Mouse (Mus musculus) hindbrain, embryonic 14.5 days (tissue): ENCODE data around the gene Kif26b. TPM values are rescaled to one million over a fixed set of nuclear protein-coding genes. Genes with fewer than 3 reads are reported as not detected.

Source experiments
- ATAC-seq: fragments of 200-750 bp; cut with Nextera tagmentation; 2 replicates; pipeline ENCODE4 v1.8.0; 2017; ENCODE audit warnings: moderate number of reproducible peaks, mild to moderate bottlenecking, moderate TSS enrichment, moderate library complexity; ENCODE audit not compliant: low FRiP score
- DNase-seq: peaks from one replicate; pipeline ENCODE4 v3.0.0-alpha.2; 2015; ENCODE audit warnings: low spot score
- H3K27ac ChIP-seq: fragments of 300-500 bp; sonication (generic); 2 replicates; pipeline ENCODE4 v1.5.1; 2014; ENCODE audit warnings: mild to moderate bottlenecking, moderate library complexity
- H3K27me3 ChIP-seq: fragments of 300-500 bp; sonication (generic); 2 replicates; pipeline ENCODE4 v1.6.1; 2014; ENCODE audit warnings: mild to moderate bottlenecking, low read length, mixed read lengths; ENCODE audit not compliant: control insufficient read depth, insufficient read depth
- H3K36me3 ChIP-seq: fragments of 300-500 bp; sonication (generic); replicated peaks from 2 replicates; pipeline ENCODE4 v1.6.1; 2014; ENCODE audit not compliant: control insufficient read depth, insufficient read depth
- H3K4me1 ChIP-seq: fragments of 300-500 bp; sonication (generic); replicated peaks from 2 replicates; pipeline ENCODE4 v1.6.1; 2014; ENCODE audit warnings: antibody characterized with exemption, low read length, mixed read lengths; ENCODE audit not compliant: control insufficient read depth, insufficient read depth
- H3K4me2 ChIP-seq: fragments of 300-500 bp; sonication (generic); replicated peaks from 2 replicates; pipeline ENCODE4 v1.6.1; 2014; ENCODE audit warnings: mild to moderate bottlenecking, moderate library complexity
- H3K4me3 ChIP-seq: fragments of 300-500 bp; sonication (generic); replicated peaks from 2 replicates; pipeline ENCODE4 v1.5.1; 2014; ENCODE audit warnings: mild to moderate bottlenecking, low read length
- H3K9ac ChIP-seq: fragments of 300-500 bp; sonication (generic); 2 replicates; pipeline ENCODE4 v1.6.1; 2014
- H3K9me3 ChIP-seq: fragments of 300-500 bp; sonication (generic); 2 replicates; pipeline ENCODE4 v1.6.1; 2016; ENCODE audit warnings: low read length; ENCODE audit not compliant: control insufficient read depth
- whole genome bisulfite sequencing: fragments of 180-500 bp; shearing (Covaris S2); extraction: QIAGEN DNeasy Blood & Tissue Kit; methylation state at CpG from one replicate; pipeline ENCODE4 v1.1.7; 2014; 5-methylcytosine and 5-hydroxymethylcytosine counted together
- polyA plus RNA-seq: library from polyadenylated mRNA; unstranded; fragments of >200 nt; fragmentation: Nextera tagmentation; extraction: Ambion mirVana; gene quantifications from 2 replicates; pipeline ENCODE4 v1.2.1, GENCODE M21; 2014

Kif26b gene
- polyA plus RNA-seq, 1 experiment from 2014 or later: 15.8 TPM

GRCm38 (mm10) chr1:178496841-178497240 is 32.1 kb upstream of the Kif26b start:
- no peak overlapping the region for H3K9ac ChIP-seq
- no peak overlapping the region for H3K4me2 ChIP-seq
- no peak for ATAC-seq
- H3K4me1 ChIP-seq: no peaks in the 10 kb centered on the region
- H3K4me3 ChIP-seq: no peak overlapping the region
- no peak for DNase-seq
- H3K27me3 ChIP-seq: no peaks in the 10 kb centered on the region
- no peaks in the 10 kb centered on the region for H3K9me3 ChIP-seq
- H3K36me3 ChIP-seq: no peaks in the 10 kb centered on the region
- WGBS: 46% methylated on average over 1 of the region's 1 CpGs
- H3K27ac ChIP-seq: no peak overlapping the region

DNA sequence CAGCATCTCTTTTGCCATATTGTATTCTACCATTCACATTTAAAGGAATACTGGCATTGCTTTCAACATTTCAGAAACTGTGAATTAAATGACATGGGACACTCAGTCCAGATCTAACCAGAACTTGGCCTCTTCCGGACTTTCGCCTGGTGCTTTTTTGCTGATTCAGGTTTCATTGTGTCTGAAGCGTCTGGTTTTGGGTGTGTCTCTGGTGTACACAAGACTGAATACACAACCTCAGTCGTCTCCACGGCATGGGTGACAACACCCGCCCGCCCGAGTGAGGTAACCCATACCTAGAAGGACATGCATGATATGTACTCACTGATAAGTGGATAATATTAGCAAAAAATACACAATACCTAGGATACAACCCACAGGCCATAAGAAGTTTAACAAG is 22.0 kb upstream of the Kif26b start:
- no peaks in the 10 kb centered on the region for H3K27me3 ChIP-seq
- H3K27ac ChIP-seq: no peak overlapping the region
- no peak for ATAC-seq
- no peak for DNase-seq
- H3K36me3 ChIP-seq: no peaks in the 10 kb centered on the region
- H3K4me2 ChIP-seq: no peak overlapping the region
- H3K9me3 ChIP-seq: no peaks in the 10 kb centered on the region
- H3K4me1 ChIP-seq: no peaks in the 10 kb centered on the region
- H3K4me3 ChIP-seq: no peak overlapping the region
- no peak overlapping the region for H3K9ac ChIP-seq
- WGBS: 92% methylated on average over 8 of the region's 8 CpGs

DNA sequence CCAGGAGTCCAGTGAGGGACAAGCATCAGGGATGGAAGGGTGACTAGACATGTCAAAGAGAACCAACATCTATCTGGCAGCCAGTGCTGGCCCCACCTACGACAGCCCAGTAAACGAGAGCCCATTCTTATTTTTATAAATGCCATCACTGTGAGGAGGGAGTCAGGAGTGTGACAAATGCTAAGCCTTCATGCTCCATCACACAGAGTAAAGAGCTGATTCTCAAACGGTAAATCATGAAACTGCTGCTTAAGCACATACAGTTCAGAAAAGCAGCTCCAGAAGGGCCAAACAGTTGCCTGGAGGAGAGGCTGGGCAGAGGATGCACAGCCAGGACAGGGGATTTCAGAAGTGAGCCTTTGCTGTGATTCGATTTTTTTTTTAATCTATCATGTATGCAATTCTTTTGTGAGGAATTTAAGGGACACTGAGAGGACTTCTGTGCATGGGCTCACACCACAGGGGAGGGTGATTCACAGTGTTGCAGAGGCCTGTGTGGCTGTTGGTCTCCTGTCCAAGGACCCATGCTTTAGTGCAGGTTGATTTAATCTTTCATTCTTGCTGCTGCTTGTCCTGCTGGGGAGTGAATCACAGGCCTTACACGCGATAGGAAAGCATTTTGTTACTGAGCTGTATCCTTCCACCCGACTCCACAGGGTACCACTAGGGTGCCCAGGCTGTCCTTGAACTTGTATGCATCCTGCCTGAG is 16.4 kb upstream of the Kif26b start:
- Histone ChIP-seq H3K36me3 (no peaks in the 10 kb centered on the region), H3K4me1 (0 out of 2 replicates have a peak, but pooled peaks cover 7% of the 10 kb centered on the region), H3K27ac (peak overlapping the region; percentile 28; the same call in 1 of the 2 replicates), H3K4me3 (no peak overlapping the region), H3K9me3 (no peaks in the 10 kb centered on the region), H3K9ac (no peak overlapping the region), H3K27me3 (no peaks in the 10 kb centered on the region), H3K4me2 (no peak overlapping the region)
- 40% methylated on average over 7 of the region's 7 CpGs for WGBS
- no peak for DNase-seq
- no peak for ATAC-seq

- WGBS: 55% methylated on average over 4 of the region's 8 CpGs
- Histone ChIP-seq H3K9ac (no peak overlapping the region), H3K36me3 (no peaks in the 10 kb centered on the region), H3K27me3 (no peaks in the 10 kb centered on the region), H3K9me3 (no peaks in the 10 kb centered on the region), H3K27ac (no peak overlapping the region), H3K4me2 (no peak overlapping the region), H3K4me1 (0 out of 2 replicates have a peak, but pooled peaks cover 7% of the 10 kb centered on the region), H3K4me3 (no peak overlapping the region)
- no peak for ATAC-seq
- no peak for DNase-seq
These were observed 15.0 kb upstream of the Kif26b start for GRCm38 (mm10) chr1:178513954-178514353.

GRCm38 (mm10) chr1:178515839-178516238 is 13.1 kb upstream of the Kif26b start:
- no peaks in the 10 kb centered on the region for H3K36me3 ChIP-seq
- no peak overlapping the region for H3K9ac ChIP-seq
- no peak overlapping the region for H3K4me2 ChIP-seq
- H3K27ac ChIP-seq: no peak overlapping the region
- H3K9me3 ChIP-seq: no peaks in the 10 kb centered on the region
- DNase-seq (no peak), ATAC-seq (no peak)
- WGBS: 97% methylated on average over 2 of the region's 2 CpGs
- H3K27me3 ChIP-seq: no peaks in the 10 kb centered on the region
- no peak overlapping the region for H3K4me3 ChIP-seq
- 0 out of 2 replicates have a peak, but pooled peaks cover 7% of the 10 kb centered on the region for H3K4me1 ChIP-seq

DNA sequence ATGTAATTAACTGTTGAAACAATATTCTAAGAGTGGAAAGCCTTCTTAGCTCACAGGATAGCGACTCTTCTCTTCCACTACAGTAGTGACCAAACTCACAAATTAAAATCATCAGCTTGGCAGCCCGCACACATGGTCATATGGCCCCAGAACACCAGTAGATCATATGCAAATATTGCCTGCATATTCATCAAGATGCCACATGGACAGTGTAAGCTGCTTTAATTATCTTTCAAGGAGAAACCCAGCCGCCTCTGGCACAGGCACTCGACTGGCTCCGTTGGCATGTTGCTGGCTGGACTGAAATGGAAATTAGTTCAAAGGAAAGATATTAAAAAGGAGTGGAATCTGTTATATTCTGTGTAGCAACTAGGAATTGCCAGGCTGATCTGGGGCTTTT is 6.5 kb upstream of the Kif26b start:
- Histone ChIP-seq H3K9ac (no peak overlapping the region), H3K36me3 (no peaks in the 10 kb centered on the region), H3K4me2 (no peak overlapping the region), H3K9me3 (no peaks in the 10 kb centered on the region), H3K27me3 (no peaks in the 10 kb centered on the region), H3K4me3 (no peak overlapping the region), H3K27ac (peak overlapping the region; percentile 24; the same call in 1 of the 2 replicates), H3K4me1 (no peaks in the 10 kb centered on the region)
- ATAC-seq (no peak), DNase-seq (no peak)
- 44% methylated on average over 5 of the region's 5 CpGs for WGBS

DNA sequence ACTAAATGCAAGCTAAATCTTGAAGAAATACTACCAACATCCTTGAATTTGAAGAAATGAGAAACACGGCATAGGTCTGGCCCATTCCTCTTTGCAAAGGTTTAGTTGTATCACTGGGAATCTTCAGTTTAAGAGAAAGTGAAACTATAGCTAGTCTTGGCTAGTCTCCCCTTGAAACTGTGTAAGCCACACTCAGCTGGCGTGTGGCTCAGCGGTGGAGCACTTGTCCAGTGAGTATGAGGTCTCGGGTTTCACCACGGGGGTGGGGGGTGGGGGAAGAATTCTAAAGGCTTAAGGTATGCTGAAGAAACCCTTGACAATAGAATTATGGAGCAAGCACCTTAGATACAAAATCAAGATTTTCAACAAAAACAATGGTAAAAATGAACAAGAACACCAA is 5.8 kb upstream of the Kif26b start:
- Histone ChIP-seq H3K9ac (no peak overlapping the region), H3K9me3 (no peaks in the 10 kb centered on the region), H3K4me3 (no peak overlapping the region), H3K27me3 (no peaks in the 10 kb centered on the region), H3K4me1 (no peaks in the 10 kb centered on the region), H3K4me2 (no peak overlapping the region), H3K27ac (no peak overlapping the region), H3K36me3 (no peaks in the 10 kb centered on the region)
- no peak for ATAC-seq
- no peak for DNase-seq
- 63% methylated on average over 5 of the region's 5 CpGs for WGBS

- peak overlapping the region; percentile 92 for H3K9ac ChIP-seq
- peak; percentile 97 for DNase-seq
- peak; percentile 42; the same call in 1 of the 2 replicates for ATAC-seq
- H3K36me3 ChIP-seq: no peaks in the 10 kb centered on the region
- peak overlapping the region; percentile 99 for H3K4me2 ChIP-seq
- H3K27me3 ChIP-seq: no peaks in the 10 kb centered on the region
- H3K27ac ChIP-seq: peak overlapping the region; percentile 95
- WGBS: under 1% methylated on average over 21 of the region's 21 CpGs
- H3K9me3 ChIP-seq: no peaks in the 10 kb centered on the region
- H3K4me1 ChIP-seq: peaks cover 10% of the 10 kb centered on the region
- H3K4me3 ChIP-seq: peak overlapping the region; percentile 75
These were observed 1.8 kb upstream of the Kif26b start for GRCm38 (mm10) chr1:178527185-178527546.

- H3K4me3 ChIP-seq: peak overlapping the region; percentile 75
- no peaks in the 10 kb centered on the region for H3K36me3 ChIP-seq
- peak overlapping the region; percentile 92 for H3K9ac ChIP-seq
- ATAC-seq: peak; percentile 29
- no peaks in the 10 kb centered on the region for H3K9me3 ChIP-seq
- DNase-seq: peak; percentile 57
- H3K27me3 ChIP-seq: no peaks in the 10 kb centered on the region
- peak overlapping the region; percentile 99 for H3K4me2 ChIP-seq
- under 1% methylated on average over 58 of the region's 59 CpGs for WGBS
- H3K27ac ChIP-seq: peak overlapping the region; percentile 95
- H3K4me1 ChIP-seq: peaks cover 12% of the 10 kb centered on the region
These were observed 1.2 kb upstream of the Kif26b start for GRCm38 (mm10) chr1:178527547-178528361.
